Mouse (Mus musculus) yolk sac, embryonic 10.5 days (tissue): ENCODE results near the gene Wdr61.

Source experiments
- DNase-seq: peaks from one replicate; pipeline ENCODE4 v3.0.0-alpha.2; 2017; ENCODE audit warnings: low spot score

Gene Wdr61

GRCm38 (mm10) chr9:54682846-54683245 lies 51.5 kb downstream of the Wdr61 start:
- DNase-seq: no peak

- peak; percentile 75 for DNase-seq
Observed at GRCm38 (mm10) chr9:54676531-54676986, 57.8 kb downstream of the Wdr61 start.

GRCm38 (mm10) chr9:54673887-54674286 lies 60.4 kb downstream of the Wdr61 start:
- no peak for DNase-seq

GRCm38 (mm10) chr9:54671962-54672361 lies 62.4 kb downstream of the Wdr61 start:
- no peak for DNase-seq

- DNase-seq: no peak
Observed at GRCm38 (mm10) chr9:54668455-54668854, 65.9 kb downstream of the Wdr61 start.

GRCm38 (mm10) chr9:54666116-54666515 lies 68.2 kb downstream of the Wdr61 start:
- DNase-seq: no peak
